Mouse (Mus musculus) neural tube, embryonic 15.5 days (tissue): ENCODE data around the gene Dmrta2. TPM values are rescaled to one million over a fixed set of nuclear protein-coding genes. Genes with fewer than 3 reads are reported as not detected.

Experiments used
- ATAC-seq: fragments of 200-750 bp; cut with Nextera tagmentation; 2 replicates; pipeline ENCODE4 v1.8.0; 2017; ENCODE audit warnings: mild to moderate bottlenecking, moderate TSS enrichment, moderate library complexity; ENCODE audit not compliant: low FRiP score
- H3K27ac ChIP-seq: fragments of 300-500 bp; sonication (generic); replicated peaks from 2 replicates; pipeline ENCODE4 v1.5.1; 2015; ENCODE audit warnings: mild to moderate bottlenecking, inconsistent platforms
- H3K27me3 ChIP-seq: fragments of 300-500 bp; sonication (generic); replicated peaks from 2 replicates; pipeline ENCODE4 v1.6.1; 2015; ENCODE audit warnings: inconsistent platforms
- H3K36me3 ChIP-seq: fragments of 300-500 bp; sonication (generic); 2 replicates; pipeline ENCODE4 v1.6.1; 2015; ENCODE audit warnings: inconsistent platforms
- H3K4me1 ChIP-seq: fragments of 300-500 bp; sonication (generic); 2 replicates; pipeline ENCODE4 v1.6.1; 2015; ENCODE audit warnings: inconsistent platforms
- H3K4me2 ChIP-seq: fragments of 300-500 bp; sonication (generic); 2 replicates; pipeline ENCODE4 v1.6.1; 2015; ENCODE audit warnings: inconsistent platforms, mild to moderate bottlenecking, moderate library complexity
- H3K4me3 ChIP-seq: fragments of 300-500 bp; sonication (generic); replicated peaks from 2 replicates; pipeline ENCODE4 v1.5.1; 2015; ENCODE audit warnings: mild to moderate bottlenecking, inconsistent platforms
- H3K9ac ChIP-seq: fragments of 300-500 bp; sonication (generic); replicated peaks from 2 replicates; pipeline ENCODE4 v1.6.1; 2015; ENCODE audit warnings: mild to moderate bottlenecking, inconsistent platforms
- H3K9me3 ChIP-seq: fragments of 300-500 bp; sonication (generic); replicated peaks from 2 replicates; pipeline ENCODE4 v1.6.1; 2016; ENCODE audit warnings: inconsistent platforms
- WGBS: fragments of 180-500 bp; shearing (Covaris S2); methylation state at CpG from one replicate; pipeline ENCODE4 v1.1.7; 2015; ENCODE audit warnings: mixed read lengths; 5-methylcytosine and 5-hydroxymethylcytosine counted together
- polyA plus RNA-seq: library from polyadenylated mRNA; unstranded; fragments of >200 nt; fragmentation: Nextera tagmentation; extraction: Ambion mirVana; gene quantifications from 2 replicates; pipeline ENCODE4 v1.2.1, GENCODE M21; 2015

Gene Dmrta2
- polyA plus RNA-seq, 1 experiment from 2014 or later = not detected

- 87% methylated on average over 5 of the region's 5 CpGs for WGBS
- Histone ChIP-seq H3K27ac (no peak overlapping the region), H3K9me3 (no peaks in the 10 kb centered on the region), H3K36me3 (0 out of 2 replicates have a peak, but pooled peaks cover 5% of the 10 kb centered on the region), H3K27me3 (peaks cover 45% of the 10 kb centered on the region), H3K4me2 (no peak overlapping the region), H3K4me1 (peaks cover 5% of the 10 kb centered on the region; the same call in 1 of the 2 replicates), H3K9ac (no peak overlapping the region), H3K4me3 (no peak overlapping the region)
- ATAC-seq = no peak
Observed at GRCm38 (mm10) chr4:109969561-109969960, 8.3 kb upstream of the Dmrta2 start.

DNA sequence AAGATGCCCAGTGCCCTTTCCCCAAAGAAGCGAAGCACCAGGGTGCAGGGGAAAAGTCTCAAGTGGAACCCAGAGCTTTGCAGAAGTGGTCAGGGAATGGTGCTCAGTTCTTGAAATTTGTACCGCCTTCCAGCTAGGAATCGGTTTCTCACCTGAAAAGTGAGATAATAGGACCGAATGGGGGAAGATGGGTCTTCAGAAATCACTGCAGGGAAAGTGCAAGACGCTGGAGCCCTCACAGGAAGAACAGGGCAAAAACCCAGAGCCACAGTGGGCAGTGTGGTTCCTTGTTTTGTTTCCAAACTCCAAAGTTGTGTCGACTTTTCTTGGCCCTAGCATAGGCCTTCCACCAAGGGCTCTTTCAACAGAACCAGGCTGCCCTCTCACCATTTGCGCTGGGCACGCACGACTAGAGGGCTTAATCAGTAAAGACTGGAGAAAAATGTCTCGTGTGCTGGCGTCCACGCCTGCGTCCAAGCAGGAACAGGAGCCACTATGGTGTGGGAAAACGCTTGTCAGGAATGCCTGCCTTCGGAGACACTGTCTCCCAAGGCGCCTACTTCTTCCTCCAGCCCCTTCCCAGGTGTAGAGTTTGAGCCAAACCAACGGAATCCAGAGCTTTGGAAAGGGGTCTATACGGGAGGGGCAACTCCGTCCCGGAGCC is 3.7 kb upstream of the Dmrta2 start:
- ATAC-seq = no peak
- Histone ChIP-seq H3K9me3 (no peaks in the 10 kb centered on the region), H3K4me1 (peaks cover 23% of the 10 kb centered on the region), H3K27ac (no peak overlapping the region), H3K9ac (no peak overlapping the region), H3K36me3 (no peaks in the 10 kb centered on the region), H3K27me3 (peaks cover 91% of the 10 kb centered on the region), H3K4me2 (no peak overlapping the region), H3K4me3 (no peak overlapping the region)
- 2% methylated on average over 20 of the region's 20 CpGs for WGBS

DNA sequence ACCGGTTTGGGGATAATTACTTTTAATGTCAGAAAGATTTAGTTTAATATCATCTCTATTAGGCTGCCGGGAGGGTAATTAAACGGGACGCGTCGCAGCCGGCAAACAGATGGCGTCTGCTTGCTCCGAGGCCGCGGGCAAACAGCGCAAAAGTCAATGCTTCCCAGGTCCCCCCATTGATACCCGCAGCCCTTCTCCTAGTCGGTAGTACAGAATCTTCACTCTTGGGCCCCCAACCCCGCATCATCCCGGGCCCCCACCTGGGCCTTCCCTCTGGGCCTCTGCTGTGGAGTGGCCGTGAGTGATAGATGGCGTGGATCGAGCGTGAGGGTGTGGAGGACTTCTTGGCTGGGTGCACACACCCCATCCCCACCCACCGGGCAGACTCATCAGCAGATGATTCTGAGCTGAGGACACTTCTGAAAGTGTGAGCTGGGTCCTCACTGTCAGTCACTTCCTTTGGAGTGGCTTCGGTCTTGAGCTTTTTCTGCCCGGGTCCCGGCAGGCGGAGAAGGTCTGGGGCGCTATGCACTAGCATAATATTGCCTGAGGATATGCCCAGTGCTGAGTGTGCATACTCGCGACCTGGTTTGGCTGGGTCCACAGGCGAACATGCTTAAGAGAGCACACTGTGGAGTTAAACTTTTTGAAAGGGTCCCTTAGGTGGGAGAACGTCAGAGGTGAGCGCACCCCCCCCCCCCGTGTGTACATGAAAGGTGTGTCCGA is 3.0 kb upstream of the Dmrta2 start:
- 2% methylated on average over 33 of the region's 33 CpGs for WGBS
- H3K4me1 ChIP-seq = peaks cover 26% of the 10 kb centered on the region
- peaks cover 95% of the 10 kb centered on the region for H3K27me3 ChIP-seq
- H3K4me3 ChIP-seq = no peak overlapping the region
- H3K9me3 ChIP-seq = no peaks in the 10 kb centered on the region
- no peak overlapping the region for H3K4me2 ChIP-seq
- ATAC-seq = no peak
- H3K36me3 ChIP-seq = no peaks in the 10 kb centered on the region
- H3K9ac ChIP-seq = no peak overlapping the region
- H3K27ac ChIP-seq = no peak overlapping the region

DNA sequence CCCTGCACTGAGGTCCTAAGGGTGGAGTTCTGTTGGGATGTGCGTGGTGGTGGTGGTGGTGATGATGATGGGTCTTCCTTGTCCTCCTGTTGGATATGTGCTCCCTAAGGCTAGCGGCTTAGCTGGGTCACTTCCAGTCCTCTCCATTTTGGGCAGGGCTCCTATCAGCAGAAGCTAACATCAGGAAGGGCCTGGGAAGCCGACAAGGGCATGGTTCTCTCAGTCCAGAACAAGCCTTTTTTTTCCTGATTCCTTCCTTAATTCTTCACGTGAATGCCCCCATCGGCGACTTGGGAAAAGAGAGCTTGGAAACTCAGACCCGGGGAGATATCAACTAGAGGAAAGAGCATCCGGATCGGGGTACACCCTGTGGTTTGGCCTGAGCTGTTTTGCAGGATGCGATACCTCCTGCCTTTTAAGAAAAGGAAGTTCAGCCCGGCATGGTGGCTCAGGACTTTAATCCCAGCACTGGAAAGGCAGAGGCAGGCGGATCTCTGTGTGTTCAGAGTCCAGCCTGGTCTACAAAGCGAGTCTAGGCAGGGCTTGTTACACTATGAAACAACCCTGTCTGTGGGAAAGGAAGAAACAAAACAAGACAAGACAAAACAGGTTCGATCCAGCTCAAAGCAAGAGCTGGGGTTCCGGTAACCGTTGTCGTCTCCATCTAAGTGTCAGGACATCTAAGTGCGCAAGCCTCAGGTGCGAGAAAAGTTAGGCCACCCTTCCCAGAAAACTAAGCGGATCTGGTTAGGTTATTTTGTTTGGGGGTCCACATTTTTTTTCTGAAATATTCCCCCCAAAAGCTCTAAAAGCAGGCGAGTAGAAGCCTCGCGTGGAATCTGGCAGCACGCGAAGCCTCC is 2.2 kb upstream of the Dmrta2 start:
- no peak overlapping the region for H3K4me3 ChIP-seq
- no peak for ATAC-seq
- peaks cover 30% of the 10 kb centered on the region for H3K4me1 ChIP-seq
- H3K27me3 ChIP-seq = peaks cover 97% of the 10 kb centered on the region
- no peak overlapping the region for H3K27ac ChIP-seq
- no peak overlapping the region for H3K4me2 ChIP-seq
- no peaks in the 10 kb centered on the region for H3K36me3 ChIP-seq
- H3K9me3 ChIP-seq = no peaks in the 10 kb centered on the region
- H3K9ac ChIP-seq = no peak overlapping the region
- 6% methylated on average over 25 of the region's 25 CpGs for WGBS

- H3K36me3 ChIP-seq = no peaks in the 10 kb centered on the region
- no peak overlapping the region for H3K27ac ChIP-seq
- H3K4me1 ChIP-seq = peaks cover 31% of the 10 kb centered on the region
- H3K9me3 ChIP-seq = no peaks in the 10 kb centered on the region
- no peak overlapping the region for H3K4me3 ChIP-seq
- WGBS = 1% methylated on average over 34 of the region's 34 CpGs
- H3K9ac ChIP-seq = no peak overlapping the region
- H3K4me2 ChIP-seq = no peak overlapping the region
- ATAC-seq = no peak
- H3K27me3 ChIP-seq = peaks cover 97% of the 10 kb centered on the region
Observed at GRCm38 (mm10) chr4:109976273-109977147, 1.3 kb upstream of the Dmrta2 start.

DNA sequence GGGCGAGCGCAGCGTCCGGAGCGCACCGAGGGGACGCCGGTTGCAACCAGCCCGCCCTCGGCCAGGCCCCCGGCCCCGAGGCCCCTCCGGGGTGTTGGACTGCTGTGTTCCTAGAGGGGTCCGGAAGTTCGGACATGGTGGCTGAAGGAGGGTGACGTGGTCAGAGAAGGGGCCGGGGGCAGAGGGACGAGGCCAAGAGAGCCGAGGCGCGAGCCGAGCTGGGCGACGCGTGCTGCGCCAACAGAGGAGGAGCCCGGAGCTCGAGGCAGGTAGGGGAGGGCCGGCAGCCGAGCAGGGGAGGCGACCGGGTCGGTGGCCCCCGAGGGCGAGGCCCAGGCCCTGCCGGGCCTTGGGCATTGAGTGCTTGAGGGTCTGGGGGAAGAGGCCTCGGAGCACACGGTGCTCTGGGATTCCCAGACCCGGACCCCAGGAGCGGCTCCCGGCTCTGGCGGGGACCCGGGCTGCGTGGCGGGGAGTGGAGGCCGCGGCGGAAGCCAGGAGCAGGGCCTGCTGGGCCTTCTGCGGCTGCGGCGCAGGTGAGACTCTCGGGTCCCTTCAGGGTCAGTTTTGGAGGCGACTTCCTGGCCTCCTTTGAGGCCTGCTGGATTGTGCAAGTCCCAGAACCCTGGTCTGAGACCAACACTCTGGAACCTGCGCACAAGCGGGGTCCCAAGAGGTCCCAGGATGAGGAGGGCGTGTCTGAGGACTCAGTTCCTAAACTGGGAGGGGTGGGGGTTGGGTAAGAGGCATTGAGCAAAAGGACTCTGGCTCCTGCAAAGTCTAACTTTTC is 410 bp downstream of the Dmrta2 start:
- Histone ChIP-seq H3K27ac (no peak overlapping the region), H3K4me2 (peak overlapping the region; percentile 51), H3K27me3 (peaks cover 98% of the 10 kb centered on the region), H3K4me3 (peak overlapping the region; percentile 23), H3K4me1 (peaks cover 45% of the 10 kb centered on the region), H3K9ac (no peak overlapping the region), H3K36me3 (no peaks in the 10 kb centered on the region), H3K9me3 (no peaks in the 10 kb centered on the region)
- ATAC-seq = 0 out of 2 replicates have a peak, but pooled peaks have one; percentile 5
- WGBS = under 1% methylated on average over 56 of the region's 56 CpGs

DNA sequence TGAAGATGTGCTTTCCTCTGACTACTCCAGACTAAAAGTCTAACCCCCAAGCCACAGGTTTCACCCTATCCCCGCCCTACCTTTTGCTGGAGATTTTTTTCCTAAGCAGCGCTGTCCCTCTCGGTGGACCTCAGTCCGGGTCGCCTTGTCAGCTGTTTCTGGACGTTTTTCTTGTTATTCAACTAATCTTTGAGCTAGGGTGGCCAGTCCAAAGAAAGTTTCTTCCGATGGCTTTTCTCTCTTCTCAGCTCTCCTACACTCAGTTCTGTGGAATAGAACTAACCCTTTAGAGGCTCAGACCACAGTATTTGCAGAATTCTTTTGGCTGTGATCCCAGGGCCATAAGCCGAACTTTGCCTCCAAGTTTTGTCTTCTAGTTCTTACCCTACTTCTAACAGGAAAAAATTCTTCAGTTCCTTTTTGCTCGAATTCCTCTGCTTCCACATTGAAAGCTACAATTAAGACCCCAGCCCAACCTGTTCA is 1.0 kb downstream of the Dmrta2 start:
- 4% methylated on average over 9 of the region's 9 CpGs for WGBS
- H3K4me3 ChIP-seq = no peak overlapping the region
- no peaks in the 10 kb centered on the region for H3K9me3 ChIP-seq
- peaks cover 97% of the 10 kb centered on the region for H3K27me3 ChIP-seq
- no peak overlapping the region for H3K9ac ChIP-seq
- no peaks in the 10 kb centered on the region for H3K36me3 ChIP-seq
- no peak overlapping the region for H3K27ac ChIP-seq
- no peak overlapping the region for H3K4me2 ChIP-seq
- no peak for ATAC-seq
- peaks cover 51% of the 10 kb centered on the region for H3K4me1 ChIP-seq

DNA sequence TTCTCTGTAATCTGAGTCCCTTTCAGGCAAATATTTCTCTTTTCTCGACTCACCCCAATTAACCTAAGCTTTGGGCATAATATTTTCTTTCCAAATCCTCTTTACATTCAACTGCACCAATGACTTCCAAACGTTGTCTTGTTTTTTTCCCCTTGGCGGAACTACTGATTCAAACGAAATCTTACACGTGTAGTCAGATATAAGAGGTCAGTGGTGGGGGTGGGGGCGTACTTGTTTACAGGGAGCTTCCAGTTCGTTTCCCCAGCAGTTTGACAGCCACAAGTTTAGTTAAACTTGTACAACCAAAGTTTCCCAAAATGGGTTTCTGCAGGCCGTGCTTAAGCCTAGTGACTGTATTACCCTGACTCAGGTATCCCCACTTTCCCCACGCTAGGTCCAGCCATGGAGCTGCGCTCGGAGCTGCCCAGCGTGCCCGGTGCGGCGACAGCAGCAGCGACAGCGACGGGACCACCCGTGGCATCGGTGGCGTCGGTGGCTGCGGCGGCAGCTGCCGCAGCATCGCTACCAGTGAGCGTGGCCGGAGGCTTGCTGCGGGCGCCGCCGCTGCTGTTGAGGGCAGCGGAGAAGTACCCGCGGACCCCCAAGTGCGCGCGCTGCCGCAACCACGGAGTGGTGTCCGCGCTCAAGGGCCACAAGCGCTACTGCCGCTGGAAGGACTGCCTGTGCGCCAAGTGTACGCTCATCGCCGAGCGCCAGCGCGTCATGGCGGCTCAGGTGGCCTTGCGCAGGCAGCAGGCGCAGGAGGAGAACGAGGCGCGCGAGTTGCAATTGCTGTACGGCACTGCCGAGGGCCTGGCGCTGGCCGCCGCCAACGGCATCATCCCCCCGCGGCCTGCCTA is 1.8 kb downstream of the Dmrta2 start:
- Histone ChIP-seq H3K27me3 (peaks cover 96% of the 10 kb centered on the region), H3K4me3 (peak overlapping the region; percentile 13; the same call in 1 of the 2 replicates), H3K9ac (no peak overlapping the region), H3K36me3 (no peaks in the 10 kb centered on the region), H3K9me3 (no peaks in the 10 kb centered on the region), H3K4me2 (peak overlapping the region; percentile 35), H3K4me1 (peaks cover 45% of the 10 kb centered on the region), H3K27ac (no peak overlapping the region)
- under 1% methylated on average over 66 of the region's 66 CpGs for WGBS
- no peak for ATAC-seq

DNA sequence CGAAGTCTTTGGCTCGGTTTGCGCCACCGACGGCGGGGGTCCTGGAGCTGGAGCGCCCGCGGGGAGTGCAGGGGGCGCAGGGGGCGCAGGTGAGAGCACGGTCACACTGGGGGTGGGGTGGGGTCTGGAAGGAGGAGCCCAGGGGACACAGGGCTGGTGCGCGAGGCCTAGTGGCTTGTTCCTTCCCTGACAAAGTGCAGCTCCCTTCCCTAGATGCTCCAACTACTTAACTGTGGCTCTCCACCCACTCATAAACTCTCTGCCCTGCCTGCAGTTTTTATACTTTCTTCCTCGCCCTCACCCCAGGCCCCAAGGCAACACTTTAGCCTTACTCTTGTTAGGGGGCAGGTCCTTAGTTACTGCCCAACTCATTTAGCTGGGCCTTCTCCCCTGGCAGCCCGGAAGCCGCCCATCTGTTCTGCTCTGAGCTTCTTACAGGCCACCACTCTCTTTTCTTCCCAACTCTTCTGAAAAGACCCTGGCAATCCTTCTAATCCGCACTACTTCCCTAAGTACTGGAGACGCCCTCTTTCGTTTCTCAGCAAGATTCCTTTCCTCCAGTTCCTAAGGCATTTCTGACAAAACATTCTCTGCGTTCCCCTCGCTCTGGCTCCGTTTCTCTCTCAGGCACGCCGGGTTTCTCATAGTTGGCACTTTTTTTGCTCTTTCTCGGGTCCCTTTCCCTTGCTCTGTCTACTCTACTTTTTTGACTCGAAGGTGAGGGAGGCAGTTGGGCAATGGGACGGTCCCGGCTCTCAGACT is 2.6 kb downstream of the Dmrta2 start:
- H3K4me3 ChIP-seq = peak overlapping the region; percentile 13; the same call in 1 of the 2 replicates
- peaks cover 96% of the 10 kb centered on the region for H3K27me3 ChIP-seq
- H3K36me3 ChIP-seq = no peaks in the 10 kb centered on the region
- peaks cover 42% of the 10 kb centered on the region for H3K4me1 ChIP-seq
- H3K27ac ChIP-seq = no peak overlapping the region
- H3K9me3 ChIP-seq = no peaks in the 10 kb centered on the region
- no peak for ATAC-seq
- no peak overlapping the region for H3K4me2 ChIP-seq
- no peak overlapping the region for H3K9ac ChIP-seq
- WGBS = 2% methylated on average over 29 of the region's 29 CpGs
